Mouse (Mus musculus): ENCODE results near the gene Nfe2.
"Not testable (repeated sequence)": the region's sequence is repeated elsewhere in the genome, so short reads cannot be mapped to it uniquely, and the experiment has no call there.

Nfe2 gene

DNA sequence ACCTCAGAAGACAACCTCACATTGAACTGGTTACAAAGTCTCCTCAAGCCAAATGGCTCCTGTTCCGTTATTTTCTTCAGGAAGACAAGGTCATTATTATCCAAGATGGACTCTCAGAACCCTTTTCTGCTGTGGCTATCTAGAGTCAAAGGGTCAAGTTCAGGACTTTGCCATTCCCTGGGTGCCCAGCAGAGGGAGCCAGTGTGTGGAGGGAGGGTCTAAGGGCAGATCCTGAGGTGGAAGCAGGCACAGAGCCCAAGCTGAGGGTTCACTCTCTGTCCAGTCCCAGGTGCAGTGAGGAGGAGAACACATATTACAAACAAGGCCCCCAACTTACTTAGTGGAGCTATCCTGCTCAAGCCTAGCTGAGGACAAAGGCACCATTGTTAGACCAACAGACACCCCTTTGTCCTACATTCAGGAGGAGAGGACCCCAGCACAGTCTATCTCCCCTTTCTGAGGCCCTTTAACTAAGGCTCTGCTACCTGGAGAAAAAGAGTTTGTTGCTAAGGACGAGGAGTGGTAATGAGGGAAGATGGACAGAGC lies 7.9 kb downstream of the Nfe2 start:
- no peak for DNase-seq (ENCODE audit: extremely low read depth, low read depth)

DNA sequence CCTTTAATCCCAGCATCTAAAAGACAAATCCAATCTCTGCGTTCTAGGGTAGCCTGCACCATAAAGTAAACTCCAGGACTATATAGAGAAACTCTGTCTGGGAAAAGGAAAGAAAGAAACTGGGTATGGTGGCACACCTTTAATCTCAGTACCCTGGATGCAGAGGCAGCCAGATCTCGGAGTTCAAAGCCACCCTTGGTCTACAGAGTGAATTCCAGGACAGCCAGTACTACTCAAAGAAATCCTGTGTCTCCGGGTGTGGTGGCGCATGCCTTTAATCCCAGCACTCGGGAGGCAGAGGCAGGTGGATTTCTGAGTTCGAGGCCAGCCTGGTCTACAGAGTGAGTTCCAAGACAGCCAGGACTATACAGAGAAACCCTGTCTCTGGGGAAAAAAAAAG lies 8.7 kb downstream of the Nfe2 start:
- not testable (repeated sequence) for DNase-seq (ENCODE audit: extremely low read depth, low read depth)

DNA sequence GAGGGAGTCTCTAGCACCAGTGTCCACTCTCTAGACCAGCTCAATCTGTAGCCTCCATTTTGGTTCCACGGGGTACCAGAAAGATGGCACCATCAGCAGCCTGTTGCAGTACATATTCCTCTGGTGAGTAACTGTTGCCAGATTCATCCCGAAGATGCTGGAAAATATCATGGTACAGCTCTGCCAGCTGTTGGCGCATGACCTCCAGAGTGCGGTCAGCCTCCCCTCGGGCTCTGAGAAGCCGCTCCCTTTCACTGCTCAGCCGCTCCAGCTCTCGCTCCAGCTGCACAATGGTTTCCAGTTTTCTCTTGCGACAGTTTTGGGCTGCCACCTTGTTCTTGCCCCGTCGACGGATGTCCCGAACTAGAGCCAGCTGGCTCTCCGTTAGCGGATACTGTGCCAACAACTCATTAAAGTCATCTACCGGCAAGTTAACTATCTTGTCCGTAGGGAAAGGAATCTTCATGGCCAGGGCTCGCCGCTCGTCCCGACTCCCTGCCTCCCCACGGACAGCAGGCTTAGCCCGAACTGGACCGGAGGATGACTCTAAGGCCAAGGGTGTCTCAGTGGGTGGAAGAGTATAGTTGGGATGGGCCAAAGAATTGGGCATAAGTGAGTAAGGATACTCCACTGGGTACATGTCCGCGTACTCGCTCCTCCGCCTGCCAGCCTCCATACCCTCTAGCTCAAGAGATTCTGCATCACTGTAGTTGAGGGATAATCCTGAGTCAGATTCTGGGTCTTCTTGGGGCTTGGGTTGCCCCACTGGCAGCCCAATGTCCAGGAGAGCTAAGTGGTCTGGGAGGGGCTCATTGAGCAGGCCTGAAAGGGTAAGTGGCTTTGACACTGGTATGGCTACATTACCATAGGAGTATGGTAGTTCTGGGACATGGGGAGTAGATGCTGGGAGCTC lies 9.5 kb downstream of the Nfe2 start:
- DNase-seq (ENCODE audit: extremely low read depth, low read depth), result no peak

DNA sequence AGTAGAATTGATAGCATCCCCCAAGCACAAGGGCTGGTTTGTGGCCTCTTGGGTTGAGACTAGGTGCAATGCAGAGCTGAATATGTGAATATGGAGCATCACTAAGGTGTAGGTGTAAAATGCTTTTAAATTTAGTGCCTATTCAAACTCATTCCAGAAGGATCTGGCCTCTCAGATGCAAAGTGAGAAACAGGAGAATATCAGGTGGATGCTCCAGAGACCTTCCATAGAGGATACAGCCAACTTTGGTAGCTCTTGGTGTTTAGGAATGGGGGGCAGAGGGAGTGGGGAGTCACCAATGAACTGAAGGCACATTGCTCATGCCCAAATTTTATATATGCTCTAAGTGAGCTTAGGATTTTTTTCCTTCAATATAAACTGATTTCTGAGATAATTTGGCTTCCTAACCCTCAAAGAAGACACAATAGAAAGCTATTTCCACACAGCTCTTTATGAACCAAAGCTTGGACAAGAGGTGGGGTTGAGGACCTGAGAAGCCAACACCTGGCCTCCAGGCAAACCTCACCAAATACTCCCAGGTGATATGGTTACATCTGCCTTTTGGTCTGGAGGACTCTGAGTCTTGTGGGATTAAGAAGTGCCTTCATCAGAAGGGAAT lies 10.3 kb downstream of the Nfe2 start:
- DNase-seq (ENCODE audit: extremely low read depth, low read depth), result no peak

DNA sequence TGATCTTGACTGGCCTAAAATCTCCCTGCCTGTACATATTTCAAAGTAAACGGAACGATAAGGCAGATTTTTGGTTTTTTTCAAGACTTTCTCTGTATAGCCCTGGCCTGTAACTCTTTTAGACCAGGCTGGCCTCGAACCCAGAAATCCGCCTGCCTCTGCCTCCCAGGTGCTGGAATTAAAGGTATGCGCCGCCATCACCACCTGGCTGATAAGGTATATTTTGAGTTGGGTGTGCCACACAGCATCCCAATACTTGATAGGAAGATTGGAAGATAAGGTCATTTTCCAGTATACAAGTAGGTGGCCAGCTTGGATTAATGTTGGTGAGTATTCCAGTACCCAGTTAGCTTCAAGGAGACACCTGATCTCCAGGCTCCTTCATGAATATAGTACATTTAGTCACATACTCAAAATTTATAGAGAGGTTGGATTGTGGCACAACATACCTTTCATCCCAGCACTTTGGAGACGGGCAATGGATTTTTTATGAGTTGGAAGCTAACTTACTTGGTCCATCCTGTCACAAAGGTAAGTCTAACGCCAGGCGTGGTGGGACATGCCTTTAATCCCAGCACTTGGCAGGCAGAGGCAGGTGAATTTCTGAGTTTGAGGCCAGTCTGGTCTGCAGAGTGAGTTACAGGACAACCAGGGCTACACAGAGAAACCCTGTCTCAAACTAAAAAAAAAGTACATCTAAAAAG lies 11.0 kb downstream of the Nfe2 start:
- DNase-seq (ENCODE audit: extremely low read depth, low read depth), result no peak

DNA sequence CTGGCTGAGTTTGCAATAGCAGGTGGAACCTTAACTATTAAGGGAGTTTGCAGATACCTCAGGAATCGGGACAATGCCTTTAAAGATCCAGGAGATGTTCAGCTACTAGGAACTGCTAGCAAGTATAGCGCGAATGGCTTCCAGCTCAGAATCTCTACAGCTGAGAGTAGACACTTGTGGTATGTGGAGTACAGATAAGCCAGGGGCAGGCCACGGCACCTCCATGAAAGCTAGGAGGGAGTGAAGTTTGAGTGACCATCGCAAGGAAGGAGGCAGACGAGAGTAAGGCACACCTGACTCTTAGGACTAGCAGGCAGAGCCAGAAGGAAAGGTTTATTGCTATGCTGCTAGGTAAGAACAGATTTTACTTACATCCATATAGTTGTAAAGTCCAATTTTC lies 12.6 kb downstream of the Nfe2 start:
- DNase-seq (ENCODE audit: extremely low read depth, low read depth), result no peak

DNA sequence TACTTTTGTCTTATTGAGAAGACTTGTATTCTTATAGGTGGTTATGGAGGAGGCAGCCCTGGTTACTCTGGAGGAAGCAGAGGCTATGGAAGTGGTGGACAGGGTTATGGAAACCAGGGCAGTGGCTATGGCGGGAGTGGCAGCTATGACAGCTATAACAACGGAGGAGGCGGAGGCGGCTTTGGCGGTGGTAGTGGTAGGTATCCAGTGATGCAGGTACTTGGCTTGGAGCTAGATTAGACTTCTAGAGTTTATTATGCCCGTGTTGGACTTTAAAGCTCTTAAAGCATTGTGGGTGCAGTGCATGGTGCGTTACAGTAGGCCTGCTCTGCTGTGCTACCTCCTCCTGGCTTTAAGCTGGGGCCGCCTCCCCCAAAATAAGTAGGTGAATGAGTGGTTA lies 15.3 kb downstream of the Nfe2 start:
- DNase-seq (ENCODE audit: extremely low read depth, low read depth), result no peak

DNA sequence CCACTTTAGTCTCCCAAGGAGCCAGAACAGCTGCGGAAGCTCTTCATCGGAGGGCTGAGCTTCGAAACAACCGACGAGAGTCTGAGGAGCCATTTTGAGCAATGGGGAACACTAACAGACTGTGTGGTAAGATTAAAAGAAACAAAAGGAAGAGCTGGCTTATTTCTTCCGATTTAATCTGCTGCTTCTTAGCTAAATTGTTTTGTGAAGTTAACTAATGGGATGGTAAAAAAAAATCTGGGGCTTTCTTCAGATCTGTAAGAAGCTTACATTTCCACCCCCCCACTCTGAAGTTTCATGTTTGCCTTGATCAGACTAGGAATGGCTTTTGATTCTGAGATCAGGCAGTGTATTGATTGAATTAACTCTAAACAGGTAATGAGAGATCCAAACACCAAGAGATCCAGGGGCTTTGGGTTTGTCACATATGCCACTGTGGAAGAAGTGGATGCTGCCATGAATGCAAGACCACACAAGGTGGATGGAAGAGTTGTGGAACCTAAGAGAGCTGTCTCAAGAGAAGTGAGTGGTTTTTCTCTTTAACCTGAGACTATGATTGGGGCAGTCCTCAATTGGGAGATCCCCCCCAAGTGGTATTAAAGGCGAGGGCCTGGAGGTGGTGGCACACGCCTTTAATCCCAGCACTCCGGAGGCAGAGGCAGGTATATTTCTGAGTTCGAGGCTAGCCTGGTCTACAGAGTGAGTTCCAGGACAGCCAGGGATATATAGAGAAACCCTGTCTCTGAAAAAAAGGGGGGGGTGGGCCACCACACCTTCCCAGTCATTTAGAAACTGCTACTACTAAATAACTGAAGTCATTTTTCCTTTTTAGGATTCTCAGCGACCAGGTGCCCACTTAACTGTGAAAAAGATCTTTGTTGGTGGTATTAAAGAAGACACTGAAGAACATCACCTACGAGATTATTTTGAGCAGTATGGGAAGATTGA lies 16.9 kb downstream of the Nfe2 start:
- not testable (repeated sequence) for DNase-seq (ENCODE audit: extremely low read depth, low read depth)

DNA sequence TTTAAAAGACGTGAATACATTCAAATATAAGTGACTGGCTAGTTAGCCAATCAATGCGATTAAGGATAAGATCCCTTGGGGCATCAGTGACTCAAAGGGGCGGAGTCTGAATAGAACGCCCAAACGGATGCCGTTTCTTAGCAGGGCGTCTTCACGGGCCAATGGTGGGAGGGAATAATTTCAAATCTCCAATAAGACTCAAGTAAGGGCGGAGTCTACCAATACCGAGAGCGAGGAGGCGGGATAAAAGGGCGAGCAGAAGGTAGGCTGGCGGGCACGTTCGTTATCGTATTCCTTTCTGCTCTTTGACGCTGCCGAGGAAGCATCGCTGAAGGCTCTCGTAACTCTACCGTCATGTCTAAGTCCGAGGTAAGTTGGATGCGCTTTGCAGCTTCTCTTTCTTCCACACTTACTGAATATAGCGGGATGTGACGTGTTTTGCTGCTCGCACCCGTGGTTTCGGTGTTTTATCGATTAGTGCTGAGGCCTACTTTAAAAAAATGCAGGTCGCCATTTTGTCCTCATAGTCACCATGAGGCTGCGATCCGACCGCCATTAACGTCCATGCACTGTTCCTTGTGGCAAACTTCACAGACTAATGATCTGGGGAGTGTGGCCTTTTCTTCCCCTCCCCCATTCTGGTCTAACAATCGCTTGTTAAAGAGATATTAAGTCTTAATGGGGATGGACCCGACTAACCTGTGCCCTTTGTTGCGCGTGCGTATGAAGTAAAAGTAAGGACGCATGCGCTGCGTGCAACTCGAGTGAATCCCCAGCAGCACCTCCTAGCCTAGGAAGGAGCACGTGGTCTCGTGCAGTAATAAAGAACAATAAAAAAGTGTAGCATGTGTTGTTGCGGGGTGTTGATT lies 17.8 kb downstream of the Nfe2 start, which contains the start of gene Hnrnpa1:
Gene Hnrnpa1 (plus strand): TSS at position 273 of the 869 bp plus-strand sequence.
- peak; percentile 90 for DNase-seq (ENCODE audit: extremely low read depth, low read depth)

DNA sequence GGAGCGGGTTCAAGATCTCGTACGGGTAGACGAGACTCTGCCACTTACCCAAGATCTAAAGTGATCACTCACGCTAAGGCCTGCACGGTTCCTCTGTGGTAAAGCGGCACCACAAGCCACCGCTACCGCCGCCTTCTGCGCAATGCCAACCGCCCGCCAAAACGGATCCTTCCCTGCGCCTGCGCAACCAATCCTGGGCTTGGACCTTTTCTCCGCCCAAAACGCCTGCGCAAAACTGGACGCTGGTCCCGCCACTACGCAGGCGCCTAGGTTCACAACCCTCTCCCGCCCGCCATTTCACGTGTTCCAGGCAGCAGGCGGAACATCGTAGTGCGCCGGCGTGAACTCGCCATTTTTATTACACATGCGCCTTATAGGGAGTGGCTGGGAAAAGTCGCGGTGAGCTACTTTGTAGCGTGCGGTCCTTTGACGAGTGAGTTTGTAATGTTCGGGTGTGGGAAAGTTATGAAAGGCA lies 18.5 kb downstream of the Nfe2 start, which contains the start of gene Cbx5:
Gene Cbx5 (minus strand): TSS at position 132 of the 475 bp plus-strand sequence.
- DNase-seq (ENCODE audit: extremely low read depth, low read depth), result peak; percentile 68

DNA sequence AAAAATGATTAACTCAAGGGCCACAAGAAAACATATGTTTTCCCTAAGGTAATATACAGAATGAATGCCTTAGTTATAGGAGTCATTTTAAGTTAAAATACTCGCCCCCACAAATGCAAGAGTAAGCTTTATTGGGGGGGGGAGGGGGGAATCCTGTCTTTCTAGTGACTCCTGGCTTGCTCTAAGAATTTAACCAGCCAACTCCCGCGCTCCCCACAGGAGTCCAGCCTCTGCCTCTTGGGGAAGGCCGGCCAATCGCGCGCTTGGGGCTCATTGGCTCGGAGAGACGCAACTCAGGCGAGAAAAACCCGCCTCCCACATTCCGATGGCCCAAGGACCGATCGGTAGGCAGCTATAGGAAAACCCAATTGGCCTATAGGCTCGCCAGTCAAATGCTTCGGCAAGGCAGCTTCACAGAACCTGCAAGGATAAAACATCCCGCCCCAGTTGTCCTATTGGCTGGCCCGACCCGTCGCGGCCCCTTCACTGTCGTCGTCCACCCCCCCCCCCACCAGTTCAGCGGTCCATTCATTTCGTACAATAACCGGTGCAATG lies 19.0 kb downstream of the Nfe2 start:
- peak; percentile 90 for DNase-seq (ENCODE audit: extremely low read depth, low read depth)

DNA sequence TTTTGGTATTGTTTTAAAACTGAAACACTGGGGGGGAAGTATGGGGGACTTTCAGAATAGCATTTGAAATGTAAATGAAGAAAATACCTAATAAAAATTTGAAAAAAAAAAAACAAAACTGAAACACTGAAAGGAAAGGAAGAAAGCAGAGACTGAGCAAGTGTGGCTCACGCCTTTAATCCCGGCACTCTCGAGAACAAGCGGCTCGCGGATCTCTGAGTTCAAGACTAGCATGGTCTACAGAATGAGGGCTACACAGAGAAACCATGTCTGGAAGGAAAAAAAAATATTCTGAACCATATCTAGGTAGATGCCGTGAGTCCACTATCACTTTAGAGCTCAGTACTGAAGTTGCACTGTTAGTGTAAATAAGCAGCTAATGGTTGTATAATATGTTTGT lies 20.9 kb downstream of the Nfe2 start:
- DNase-seq (ENCODE audit: extremely low read depth, low read depth), result no peak

DNA sequence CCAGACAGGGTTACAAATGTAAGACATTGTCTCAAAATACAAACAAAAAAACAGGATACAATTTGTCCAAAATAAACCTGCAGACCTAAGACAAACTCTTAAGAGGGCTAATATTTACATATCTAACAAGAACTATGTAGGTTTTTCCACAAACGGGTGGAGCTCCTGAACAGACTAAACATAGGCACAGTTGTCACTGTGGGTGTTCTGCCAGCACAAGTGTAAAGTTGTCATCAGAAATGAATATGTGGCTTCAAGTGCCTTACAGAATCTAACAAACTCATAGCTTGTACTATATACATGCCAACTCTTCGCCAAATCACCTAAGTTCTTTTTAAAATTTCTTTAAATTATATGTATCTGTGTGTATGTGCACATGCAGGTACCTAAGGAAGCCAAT lies 25.1 kb downstream of the Nfe2 start:
- DNase-seq (ENCODE audit: extremely low read depth, low read depth), result no peak

DNA sequence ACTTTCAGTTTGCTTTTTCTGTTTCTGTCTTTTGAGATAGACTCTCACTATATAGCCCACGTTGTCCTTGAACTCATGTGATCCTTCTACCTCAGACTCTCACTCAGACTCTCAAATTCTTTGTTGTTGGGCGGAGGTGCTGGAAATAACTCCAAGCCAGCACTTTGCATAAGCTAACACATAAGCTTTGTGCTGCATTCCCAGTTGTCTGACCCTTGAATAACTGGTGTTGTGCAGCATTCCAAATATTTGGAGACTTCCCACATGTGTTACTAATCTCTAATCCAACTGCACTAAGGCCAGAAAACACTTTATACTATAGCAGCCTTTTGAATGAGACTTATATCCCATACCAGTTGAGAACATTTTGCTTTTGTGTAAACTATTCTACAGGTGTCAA lies 29.3 kb downstream of the Nfe2 start:
- no peak for DNase-seq (ENCODE audit: extremely low read depth, low read depth)

DNA sequence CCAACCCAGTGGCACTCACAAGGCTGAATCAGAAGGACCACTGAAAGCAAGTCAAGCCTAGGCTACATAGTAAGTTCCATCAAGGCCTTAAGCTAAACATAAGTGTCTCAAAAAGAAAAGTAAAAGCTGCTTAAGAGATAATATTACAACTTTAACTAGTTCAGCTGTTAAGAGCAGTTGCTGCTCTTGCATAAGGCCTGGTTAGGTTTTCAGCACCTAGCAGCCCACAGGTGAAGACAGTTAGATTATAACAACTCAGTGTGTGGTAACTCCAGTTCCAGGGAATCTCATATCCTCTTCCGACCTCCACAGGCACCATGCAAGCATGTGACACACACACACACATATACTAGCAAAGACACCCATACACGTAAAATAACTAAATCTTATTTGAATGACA lies 30.6 kb downstream of the Nfe2 start:
- DNase-seq (ENCODE audit: extremely low read depth, low read depth), result no peak

DNA sequence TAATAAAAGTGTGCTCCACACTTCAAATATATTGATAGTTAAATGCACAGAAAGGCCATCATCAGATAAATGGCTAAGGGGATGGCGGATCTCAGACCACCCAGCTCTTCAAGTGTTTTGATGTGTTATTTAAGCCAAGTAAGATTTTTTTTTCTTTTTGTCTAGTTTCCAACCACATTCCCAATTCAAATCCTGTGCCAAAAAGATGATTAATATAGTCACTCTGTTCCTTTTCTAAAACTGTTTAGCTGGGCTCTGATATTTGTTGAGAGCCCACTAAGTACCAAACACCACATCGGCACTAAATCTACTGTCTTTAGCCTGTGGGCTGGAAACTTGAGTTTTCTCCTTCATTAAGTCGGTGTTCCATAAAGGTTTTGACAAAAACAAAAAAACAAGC lies 31.2 kb downstream of the Nfe2 start:
- no peak for DNase-seq (ENCODE audit: extremely low read depth, low read depth)

DNA sequence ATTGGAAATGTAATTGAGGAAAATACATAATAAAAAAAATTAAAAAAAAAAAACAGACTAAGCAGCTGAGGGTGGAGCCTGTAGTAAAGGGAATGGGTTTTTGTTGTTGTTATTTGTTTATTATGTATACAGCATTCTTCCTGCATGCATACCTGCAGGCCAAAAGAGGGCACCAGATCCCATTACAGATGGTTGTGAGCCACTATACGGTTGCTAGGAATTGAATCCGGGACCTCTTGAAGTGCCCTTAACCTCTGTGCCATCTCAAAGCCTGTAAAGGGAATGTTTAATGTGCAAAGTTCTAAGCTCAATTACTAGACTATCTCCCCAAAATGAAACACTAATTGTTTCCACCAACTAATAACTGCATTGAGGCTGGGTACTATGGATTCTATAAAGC lies 34.0 kb downstream of the Nfe2 start:
- no peak for DNase-seq (ENCODE audit: extremely low read depth, low read depth)

DNA sequence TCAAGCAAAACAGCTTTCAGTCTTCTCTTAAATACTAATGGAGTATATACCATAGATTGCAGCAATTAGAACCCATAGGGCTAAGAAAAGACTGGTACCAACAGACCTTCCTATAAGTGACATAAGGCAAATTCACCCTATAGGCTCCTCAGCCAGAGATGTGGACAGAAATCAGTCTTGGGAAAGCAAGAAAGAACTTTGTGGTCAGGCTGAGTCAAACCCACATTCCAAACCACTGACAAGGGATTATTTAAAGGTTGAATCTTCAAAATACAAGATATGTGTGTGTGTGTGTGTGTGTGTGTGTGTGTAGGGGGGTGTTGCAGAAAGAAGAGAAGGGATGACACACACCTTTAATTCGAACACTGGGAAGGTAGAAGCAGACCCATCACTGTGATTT lies 36.8 kb downstream of the Nfe2 start:
- DNase-seq (ENCODE audit: extremely low read depth, low read depth), result no peak

DNA sequence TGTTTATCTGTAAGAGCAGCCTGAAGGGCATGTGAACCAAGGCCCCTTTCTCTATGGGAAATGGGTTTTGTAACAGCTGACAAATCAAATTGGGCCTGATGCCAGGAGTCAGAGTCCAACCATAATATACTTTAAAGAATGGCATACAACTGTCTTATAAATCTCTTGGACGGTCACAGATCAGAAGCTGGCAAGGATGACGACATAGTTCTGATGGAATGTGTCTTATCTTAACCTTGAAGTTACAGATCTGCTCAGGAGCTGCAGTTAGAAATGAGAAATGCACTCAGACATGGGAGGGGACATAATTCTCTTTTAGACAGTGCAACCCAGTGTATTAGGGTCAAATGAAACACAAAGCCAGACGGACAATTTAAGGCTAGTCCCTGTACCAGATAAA lies 37.4 kb downstream of the Nfe2 start:
- no peak for DNase-seq (ENCODE audit: extremely low read depth, low read depth)
